Mouse (Mus musculus): ENCODE measurements at regions not wholly inside any gene's neighbourhood (a gene's known extent, or its start where the extent isn't known, plus 50 kb on each side); places are given as distances from the start of the nearest gene placed in this dataset.

DNA sequence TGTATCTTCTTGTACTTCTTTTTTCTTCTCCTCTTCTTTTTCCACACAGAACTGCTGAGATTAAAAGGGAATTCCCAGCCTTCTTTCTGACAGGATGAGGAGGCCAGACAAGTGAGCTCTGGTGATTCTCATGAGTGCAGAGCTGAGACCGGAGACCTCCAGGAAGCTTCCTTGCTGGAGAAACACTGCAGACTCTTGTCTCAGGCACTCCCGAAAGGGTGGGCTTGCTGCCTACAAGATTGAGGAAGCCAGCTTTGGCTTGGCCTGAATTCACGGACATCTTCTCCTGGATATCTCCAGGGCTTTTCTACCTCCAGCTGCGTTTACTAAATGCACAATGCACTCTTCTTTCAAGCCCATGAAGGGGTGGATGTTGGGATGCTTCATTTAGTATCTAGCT lies 226.0 kb downstream of the Csl start:
- DNase-seq = no peak

DNA sequence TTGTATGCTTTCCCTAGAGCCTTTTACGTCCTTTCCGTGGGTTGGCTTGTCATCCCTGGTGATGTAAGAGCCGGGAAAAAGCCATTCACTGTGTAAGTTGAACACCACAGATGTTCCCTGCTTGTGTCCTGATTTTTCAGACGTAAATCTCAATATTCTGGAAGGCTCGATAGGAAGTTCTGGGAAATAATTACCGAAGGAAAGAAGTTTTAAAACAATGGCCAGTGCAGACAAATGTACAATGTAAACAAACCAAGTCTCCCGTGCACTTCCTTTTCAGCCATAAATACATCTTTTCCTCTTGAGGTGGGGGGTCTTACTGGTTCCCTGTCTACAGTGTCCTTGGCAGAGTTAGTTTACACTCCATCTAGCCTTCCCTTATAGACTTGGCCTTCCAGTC lies 225.2 kb downstream of the Csl start:
- no peak for DNase-seq

DNA sequence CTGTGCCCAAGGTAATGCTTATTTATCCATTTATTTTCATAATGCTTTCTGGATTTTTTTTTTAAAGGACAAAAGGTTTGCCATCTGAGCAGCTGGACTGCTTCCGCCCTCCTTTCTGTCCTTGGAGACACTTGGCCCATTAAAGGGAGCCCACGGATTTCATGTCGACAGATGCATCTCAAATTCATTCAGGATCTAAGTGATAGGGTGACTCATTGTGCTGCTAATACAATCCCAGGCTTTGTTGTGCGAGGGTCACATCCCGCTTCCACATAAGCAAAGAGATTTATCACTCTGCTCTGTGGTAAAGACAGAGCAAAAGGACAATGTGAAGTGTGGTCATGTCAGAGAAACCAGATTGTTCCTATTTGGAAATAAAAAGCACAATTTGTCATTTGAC lies 220.8 kb downstream of the Csl start:
- DNase-seq = no peak

DNA sequence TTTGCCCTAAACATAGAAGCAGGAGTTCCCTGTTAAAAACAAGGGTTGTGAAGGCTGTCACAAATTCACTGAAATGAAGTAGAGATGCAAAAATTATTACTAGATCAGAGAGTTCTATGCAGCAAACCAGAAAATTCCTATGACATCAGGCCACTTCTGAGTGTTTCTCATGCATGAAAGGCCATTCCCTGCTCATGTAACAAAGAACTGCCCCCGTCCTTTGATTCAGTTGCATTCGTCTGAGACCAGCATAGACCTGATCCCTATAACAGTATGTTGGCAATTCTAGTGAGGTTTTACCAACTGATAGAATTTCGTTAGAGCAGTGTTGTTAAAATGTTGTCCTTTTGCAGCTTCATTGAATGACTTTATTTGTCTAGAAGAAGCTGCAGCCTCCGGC lies 207.1 kb downstream of the Csl start:
- no peak for DNase-seq

DNA sequence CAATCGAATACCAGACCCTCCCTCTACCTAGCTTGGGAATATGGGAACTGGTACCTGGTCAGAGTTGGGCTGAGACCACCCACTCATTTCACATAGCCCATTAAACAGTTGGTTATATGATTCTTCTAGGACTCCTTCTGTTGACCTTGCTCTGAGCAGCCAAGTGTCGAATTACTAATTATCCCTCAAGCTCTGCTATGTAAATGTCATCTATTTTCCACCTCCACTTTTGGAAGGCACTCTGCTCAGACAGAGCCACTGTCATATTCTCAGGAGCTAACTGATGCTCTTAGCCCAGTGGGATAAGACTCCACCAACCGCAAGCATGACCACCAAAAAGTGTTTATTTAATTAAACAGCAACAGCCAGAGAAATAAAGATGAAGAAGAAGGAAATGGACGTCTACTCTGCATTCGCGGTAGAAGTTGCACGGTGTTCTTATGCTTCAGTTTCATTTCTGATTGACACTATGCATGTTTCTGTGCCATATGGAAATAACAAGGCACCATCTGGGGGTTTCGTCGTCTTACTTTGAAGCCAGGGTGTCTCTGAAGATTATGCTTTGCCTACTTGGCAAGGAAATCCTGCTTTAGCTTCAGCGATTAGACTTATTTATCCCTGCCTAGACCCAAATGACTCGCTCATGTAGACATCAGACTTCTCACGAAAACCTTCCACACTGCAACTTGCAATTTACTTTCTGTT lies 206.5 kb downstream of the Csl start:
- DNase-seq = no peak

DNA sequence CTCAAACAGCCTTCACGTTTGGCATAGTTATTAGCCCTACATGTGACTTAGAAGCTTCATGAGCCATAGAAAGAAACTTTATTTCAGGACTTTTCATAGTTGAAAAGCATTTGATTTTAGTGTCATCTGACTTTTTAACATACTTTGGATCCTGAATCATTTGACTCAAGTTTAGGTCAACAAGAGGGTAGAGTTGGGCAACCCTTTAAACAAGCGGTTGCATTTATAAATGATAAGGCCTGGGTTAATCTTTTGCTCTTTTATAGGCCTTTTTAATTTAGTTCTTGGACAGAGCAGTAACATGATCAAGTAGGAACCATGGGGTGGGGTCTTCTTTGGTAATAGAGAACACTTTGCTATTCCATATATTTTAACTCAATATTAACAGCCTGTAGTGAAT lies 204.4 kb downstream of the Csl start:
- DNase-seq = no peak

DNA sequence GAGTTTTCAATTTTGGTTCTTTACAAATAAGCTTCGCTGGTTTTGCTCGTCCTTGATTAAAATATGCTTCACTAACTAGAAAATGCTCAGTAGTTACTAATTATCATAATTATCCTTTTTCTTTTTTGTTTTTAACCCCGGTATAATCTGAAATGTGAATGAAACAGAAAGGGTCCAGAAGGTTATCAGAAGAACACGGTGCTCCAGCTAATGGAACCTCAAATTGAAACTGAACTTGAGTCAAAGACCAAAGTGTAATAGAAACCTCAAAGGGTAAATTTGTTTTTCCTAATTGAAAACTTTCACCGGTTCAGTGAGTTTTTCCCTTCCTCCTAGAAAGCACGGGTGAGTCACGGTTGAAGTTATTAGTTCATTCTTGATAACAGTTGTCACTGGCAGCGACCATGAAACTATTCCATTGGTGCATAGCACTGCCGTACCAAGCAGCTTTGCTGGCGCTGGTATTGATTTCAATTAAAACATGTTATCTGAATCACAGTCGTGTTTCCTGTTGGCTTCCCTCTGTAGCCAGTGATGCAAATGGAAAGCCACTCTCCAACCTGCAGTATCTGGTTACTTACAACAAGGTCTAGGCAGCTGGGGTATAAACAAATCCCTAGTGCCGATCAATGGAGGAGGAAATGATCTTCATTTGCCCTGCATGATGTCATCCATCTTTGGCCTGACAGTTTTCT lies 203.7 kb downstream of the Csl start:
- DNase-seq = no peak

DNA sequence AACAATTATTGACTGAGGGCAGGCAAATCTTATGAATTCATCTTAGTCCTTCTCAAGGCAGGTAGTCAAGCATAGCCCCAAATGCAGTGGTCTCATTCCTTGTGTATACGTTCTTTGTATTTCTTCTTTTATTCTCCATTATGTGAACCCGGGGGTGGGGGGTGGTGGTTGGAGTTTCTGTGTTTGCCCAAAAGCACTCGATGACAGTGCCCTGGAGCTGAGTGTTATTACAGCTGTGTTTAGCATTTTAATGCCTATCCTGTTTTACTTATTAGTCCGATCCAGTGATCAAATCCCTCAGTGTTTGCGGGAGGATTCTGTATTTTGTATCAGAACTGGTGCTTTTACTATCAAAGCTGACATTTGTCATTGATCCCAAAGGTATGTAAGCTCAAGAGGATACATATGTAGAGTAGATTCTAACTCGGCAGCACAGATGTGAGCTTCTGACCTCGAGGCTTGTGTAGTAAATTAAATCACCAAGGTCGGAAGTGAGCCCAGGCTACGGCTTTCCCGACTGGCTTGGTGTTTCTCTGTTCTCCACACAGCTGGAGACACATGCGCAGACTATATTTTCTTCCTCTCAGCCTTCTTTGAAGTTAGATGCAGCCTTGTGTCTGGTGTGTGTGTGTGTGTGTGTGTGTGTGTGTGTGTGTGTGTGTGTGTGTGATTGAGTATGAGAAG lies 203.0 kb downstream of the Csl start:
- no peak for DNase-seq

DNA sequence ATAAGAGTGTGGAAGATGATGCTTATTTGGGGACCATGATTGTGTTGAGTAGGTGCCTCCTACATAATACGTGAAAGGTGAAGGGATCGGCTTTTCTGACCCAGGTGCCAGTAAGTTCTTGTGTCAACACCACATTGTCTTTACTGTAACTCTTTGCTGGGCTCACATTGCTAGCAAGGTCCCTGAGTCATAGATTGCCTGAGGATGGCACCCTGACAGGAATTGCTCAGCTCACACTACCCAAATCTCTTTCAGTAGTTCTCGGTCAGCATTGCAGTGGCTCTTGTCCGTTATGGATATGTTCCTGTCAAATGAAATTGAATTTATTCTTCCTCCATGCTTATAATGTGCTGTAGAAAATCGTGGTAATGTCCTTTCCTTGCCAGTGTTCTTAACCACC lies 200.8 kb downstream of the Csl start:
- no peak for DNase-seq

DNA sequence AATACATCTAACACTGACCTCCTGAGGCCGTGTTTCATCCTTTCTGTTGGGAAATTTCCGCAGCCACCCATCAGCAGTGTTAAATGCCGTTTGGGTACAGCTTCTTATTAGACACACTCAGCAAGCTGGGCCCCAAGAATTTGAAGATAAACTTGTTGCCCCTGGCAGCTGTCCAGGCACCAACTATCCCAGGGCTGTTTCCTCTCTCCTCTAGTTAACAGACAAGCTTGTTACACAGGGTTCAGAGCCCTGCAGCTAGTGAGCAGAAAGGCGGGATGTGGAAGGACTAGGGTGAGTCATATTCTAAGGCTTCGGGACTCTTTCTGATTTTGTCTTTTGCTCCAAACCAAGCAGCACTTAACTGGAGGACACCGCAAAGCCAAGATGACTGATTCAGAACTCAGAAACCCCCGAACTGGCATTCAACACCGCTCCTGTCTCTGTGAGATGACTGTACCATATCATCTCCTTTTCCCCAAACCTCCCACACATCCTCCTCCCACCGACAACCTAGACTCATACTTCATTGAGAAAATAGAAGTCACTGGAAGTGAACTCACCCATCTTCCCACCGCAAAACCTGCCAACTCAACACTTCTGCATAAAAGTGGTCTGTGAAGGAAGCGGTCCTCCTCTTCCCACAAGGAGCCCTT lies 198.2 kb downstream of the Csl start:
- DNase-seq = peak; percentile 47

DNA sequence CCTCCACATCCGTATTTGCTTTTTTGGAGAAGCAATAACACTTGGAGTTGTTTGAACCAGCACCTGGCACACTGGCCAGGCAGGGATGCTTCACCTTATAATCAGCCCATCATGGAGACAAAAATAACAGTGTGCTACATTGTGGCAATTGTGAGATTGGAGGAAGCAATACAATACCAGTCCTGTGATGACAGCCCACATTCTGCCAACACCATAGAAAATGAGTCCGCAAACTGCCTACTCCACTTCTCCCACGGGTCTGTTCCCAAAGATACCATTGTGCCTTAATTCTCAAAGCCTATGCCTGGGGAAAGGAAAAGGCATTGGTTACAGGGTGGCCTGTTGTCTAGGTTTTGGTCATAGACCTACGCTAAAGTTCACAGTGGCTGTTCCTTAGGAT lies 194.9 kb downstream of the Csl start:
- DNase-seq = no peak

DNA sequence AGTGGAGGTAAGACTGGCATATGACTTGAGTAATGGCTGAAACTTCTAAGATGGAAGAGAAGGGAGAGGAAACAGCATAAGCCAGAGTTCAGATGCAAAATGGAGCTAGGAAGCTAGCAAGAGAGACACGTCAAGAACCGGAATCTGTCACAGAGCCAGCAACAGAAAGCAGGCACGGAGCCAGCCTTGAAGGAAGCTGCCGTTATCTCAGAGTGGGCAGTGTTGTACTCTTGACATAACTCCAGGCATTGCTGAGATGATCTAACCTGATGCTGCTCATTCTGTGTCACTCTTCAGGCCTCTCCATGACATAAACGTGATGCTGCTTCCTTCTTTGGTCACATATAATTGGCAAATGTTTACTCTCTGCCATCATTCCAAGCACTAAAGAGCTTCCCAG lies 191.0 kb downstream of the Csl start:
- DNase-seq = no peak

DNA sequence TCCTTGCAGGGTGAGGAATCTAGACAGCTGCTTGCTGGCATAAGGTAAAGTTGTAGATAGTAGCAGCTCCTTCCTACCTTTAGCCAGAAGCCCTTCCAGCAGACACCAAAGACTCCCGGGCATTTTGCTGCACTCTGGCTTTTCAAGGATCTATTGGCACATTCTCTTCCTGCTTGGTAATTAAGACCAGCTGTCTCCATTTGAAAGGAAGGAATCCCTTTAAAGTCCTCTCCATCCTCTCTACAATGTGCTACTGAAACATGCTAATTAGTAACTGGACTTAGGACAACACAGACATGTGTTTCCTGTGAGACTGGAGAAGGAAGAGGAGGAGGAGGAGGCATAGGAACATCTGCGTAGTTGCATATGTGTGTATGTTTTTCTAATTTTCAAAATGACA lies 189.3 kb downstream of the Csl start:
- DNase-seq = no peak

DNA sequence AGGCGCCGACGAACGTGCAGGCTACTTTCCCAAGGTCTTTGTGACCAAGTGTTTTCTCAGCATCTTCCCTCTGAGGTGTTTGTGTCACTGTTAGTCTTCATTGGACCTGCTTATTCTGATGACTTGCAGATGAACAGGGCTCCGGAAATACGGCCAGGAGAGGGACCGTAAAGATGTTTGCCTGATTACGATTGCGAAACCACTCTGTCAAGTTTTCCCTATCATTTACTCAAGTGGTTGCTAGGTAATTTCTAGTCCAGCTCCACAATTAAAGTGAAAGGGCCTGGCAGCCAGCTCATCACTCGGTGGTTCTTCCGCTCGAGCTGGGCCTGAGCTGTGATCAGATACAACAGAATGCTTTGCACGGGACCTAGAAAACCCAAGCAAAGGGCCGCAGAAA lies 185.5 kb downstream of the Csl start:
- no peak for DNase-seq

DNA sequence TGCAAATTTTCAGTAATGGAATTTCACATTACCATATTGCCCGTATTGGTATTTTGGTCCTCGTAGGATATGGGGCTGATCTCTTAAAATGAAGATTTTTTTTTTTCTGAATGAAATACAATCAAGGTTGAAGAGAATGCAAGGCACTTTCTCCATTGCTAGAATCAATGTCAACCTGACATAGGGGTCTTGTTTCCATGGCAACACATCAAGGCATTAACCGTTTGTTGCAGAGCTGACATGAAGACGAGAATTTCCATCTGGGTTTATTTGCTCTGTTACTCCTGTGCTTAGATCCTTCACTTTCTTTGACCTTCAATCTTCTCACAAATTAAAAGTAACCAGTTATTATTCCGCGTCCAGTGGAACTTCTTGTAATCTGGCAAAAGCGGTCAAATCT lies 184.2 kb downstream of the Csl start:
- DNase-seq = no peak

DNA sequence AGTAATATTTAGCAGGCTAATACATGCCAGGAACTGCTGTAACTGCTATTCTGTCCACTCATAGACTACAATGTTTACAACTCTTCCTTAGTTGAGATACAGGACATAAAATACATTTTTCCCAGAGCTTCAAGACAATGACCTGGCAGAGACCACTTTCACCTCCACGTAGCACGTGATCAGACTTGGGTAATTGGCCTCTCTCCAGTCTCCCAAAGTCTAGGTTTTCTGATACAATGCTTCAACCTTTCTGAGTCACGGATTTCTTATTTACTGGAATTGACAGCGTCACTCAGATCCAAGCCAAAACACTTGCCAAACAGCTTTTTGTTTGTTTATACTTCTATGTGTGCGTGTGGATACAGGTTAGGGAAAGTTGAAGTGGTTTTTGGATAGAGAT lies 183.2 kb downstream of the Csl start:
- no peak for DNase-seq

DNA sequence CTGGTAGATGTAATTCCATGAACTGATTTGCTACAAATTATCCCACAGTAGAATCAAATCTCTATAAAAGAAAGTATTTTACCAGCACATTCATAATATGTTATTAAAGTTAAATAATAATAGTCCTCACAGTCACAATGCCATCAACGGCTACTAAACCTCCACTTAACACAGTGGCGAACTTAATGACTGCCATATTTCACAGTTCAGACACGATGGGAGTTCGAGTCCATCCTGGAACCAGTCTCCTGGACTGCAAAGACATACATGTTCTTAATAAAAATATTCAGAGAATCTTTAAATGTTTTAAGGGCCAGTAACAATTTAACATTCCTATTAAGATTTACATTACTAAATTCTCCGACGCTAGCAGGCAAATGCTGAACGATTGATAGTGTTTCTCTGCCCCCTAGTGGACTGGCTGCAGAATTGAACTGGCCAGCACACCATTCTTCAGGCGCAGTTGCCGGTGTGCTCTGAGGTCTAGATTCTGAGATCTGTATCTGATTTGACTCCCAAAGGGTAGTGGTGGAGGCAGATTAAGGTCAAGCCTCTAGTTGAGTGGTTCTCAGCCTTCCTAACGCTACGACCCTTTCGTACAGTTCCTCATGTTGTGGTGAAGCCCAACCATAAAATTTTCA lies 182.3 kb downstream of the Csl start:
- DNase-seq = no peak

DNA sequence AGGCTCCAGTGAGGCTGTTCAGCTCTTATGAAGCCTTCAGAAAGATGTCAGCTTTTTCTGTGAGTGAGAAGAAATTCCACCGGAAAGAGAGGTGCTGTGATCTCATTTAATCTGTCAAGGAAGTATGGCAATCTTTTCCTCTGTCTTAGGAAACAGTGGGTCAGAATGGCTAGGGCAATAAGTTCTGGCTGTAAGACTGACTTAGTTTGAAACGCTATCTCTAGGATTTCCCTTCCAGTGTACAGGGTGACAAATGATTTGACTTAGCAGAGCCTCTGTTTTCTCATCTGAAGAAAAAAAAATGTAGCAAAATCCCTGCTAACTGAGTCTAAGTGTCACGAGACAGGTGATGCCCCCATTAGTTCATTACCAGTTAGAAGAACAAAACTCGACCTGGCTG lies 181.1 kb downstream of the Csl start:
- no peak for DNase-seq

DNA sequence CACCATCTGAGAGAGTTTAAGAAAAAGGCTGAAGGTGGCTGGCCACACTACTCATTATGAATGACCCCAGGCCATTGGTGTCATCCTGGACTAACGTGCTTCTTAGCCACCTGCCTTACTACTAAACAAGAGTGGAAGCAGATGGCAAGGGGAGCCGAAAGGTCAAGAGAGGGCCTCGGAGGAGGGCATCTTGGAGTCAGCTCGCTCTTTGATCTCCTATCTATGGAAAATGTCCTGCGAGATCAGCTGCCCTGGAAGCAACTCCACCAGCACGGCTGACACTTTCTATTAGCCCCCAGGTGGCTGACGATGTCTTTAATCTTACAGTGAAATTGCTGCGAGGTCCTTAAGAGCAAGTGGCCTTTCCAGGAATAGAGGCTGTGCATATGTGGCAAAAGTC lies 179.3 kb downstream of the Csl start:
- DNase-seq = no peak

DNA sequence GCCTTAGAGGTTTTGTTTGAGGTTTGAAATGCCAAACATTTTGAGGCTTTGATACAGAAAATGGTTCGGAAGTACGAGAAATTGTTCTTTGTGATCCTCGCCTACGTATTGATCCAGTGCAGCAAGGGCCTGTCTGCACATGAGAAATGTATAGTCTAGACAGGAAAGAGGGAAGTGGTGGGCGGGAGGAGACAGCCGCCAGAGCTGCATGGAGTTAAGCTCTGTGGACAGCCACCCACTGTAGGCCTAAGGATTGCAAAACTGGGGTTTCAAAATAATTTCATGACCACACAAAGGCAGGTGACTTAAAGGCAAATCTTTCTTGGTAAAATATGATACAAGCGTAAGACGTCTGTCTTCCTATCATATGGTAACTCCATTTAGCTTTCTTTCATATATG lies 178.4 kb downstream of the Csl start:
- no peak for DNase-seq

DNA sequence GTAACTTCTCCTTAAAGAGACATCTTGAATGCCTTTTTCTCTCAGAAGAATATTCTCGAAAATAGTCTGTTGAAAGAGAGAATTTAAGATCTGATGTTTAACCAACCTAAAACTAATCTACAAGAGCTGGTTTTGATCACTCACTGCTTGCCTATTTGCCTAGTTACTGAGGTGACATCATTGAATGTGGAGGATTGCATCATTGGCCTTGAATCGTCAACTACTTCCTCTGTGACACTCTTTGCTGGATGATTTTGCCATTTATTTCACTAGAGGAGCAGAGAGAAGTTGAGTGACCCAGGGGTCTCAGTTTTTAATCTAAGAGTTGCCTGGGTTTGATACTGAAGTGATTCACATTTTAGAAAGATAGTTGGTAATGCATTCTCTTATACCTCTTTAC lies 174.6 kb downstream of the Csl start:
- no peak for DNase-seq

DNA sequence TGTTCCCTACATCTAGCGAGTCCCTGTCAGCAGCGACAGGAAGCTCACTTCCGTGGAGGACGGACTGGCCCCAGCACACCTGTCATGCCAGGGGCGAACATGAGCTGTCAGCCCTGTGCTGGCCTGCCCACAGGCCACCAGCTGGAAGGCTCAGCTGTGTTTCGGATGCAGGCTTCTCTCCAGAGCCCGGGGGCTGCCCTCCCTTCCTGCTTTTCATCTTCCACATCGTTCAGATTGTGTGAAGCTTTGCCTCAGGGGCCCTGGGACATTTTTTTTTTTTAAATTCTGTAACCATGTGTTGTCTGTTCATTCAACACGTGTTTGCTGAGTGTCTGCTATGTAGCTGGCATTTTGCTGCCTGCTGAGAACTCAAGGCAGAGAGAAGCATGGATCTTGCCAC lies 167.2 kb downstream of the Csl start:
- DNase-seq = no peak

DNA sequence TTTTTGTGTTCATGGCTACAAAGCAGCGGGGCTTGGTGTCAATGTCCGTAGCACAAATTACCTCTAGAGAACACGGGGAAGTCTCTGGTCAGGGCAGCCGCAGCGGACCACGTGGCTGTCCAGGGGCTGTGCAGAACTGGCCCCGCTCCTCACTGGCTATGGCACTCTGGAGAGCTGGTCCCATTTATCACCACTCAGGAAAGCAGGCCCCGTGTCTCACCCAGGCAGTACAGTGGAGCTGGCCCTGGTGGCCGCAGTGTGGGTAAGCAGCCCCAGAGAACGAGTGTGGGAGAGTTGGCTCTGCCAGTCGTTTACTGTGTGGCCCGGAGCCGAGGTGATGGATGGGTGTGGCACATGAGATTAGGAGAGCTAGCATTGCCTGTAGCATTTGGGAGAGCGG lies 163.8 kb downstream of the Csl start:
- no peak for DNase-seq
